Comparison of ENCODE assay signal across 10 mouse cellular contexts in genomic region chr12:103343456-103343855, GRCm38 (mm10). TPM values are rescaled to one million over a fixed set of nuclear protein-coding genes. Genes with fewer than 3 reads are reported as not detected.
DNase-seq lines count a peak whose midpoint lies in the region; ATAC-seq and TF ChIP-seq lines count a peak whose summit lies in the region.
"Had no signal": no experiment of that assay in that cellular context is flagged by ENCODE, and none has a peak within 500 bp of the region (broad histone marks: within the 10 kb centered on the region; RNA-seq: fewer than 3 reads in every experiment).

No protein-coding gene starts in this region.

- H3K4me3 ChIP-seq in kidney, embryonic 15.5 days (replicated peaks) = no peak overlapping the region
- no peak overlapping the region for H3K4me3 ChIP-seq in stomach, postnatal 0 days (ENCODE audit: low read depth, low read length)
- no peak overlapping the region for H3K4me3 ChIP-seq in midbrain, postnatal 0 days (ENCODE audit: low read depth, low read length)
- H3K4me3 ChIP-seq: midbrain, embryonic 12.5 days had no signal

- no peak for ATAC-seq in kidney, embryonic 15.5 days (replicated peaks; ENCODE audit: low FRiP score)
- ATAC-seq in stomach, postnatal 0 days (ENCODE audit: low FRiP score, low TSS enrichment) = peak; percentile 11; the same call in 1 of the 2 replicates
- ATAC-seq in midbrain, postnatal 0 days (ENCODE audit: low FRiP score) = no peak

- DNase-seq in kidney, adult 9 months = peak; percentile 24
- peak; percentile 58 for DNase-seq in brain, adult 2 months (ENCODE audit: low read depth, low spot score)
- peak; percentile 64 to 69 for DNase-seq in lung, postnatal 4 days
- no peak for DNase-seq in stomach, postnatal 0 days (ENCODE audit: low spot score)
- DNase-seq in ovary, postnatal 14 days (ENCODE audit: low spot score) = no peak
- DNase-seq in midbrain, postnatal 0 days (ENCODE audit: low spot score) = no peak
- no peak for DNase-seq in testis, postnatal 10 days (ENCODE audit: low spot score)

- no peak overlapping the region for H3K4me2 ChIP-seq in kidney, embryonic 15.5 days
- H3K4me2 ChIP-seq in stomach, postnatal 0 days (replicated peaks; ENCODE audit: low read depth) = no peak overlapping the region
- no peak overlapping the region for H3K4me2 ChIP-seq in midbrain, postnatal 0 days (ENCODE audit: low read depth, low read length, poor library complexity, severe bottlenecking)
- H3K4me2 ChIP-seq: midbrain, embryonic 12.5 days had no signal

- TF ChIP-seq EP300 in stomach, postnatal 0 days (optimal IDR thresholded peaks at IDR 0.05) = no peak

- H3K27ac ChIP-seq in kidney, embryonic 15.5 days = no peak overlapping the region
- H3K27ac ChIP-seq in stomach, postnatal 0 days (replicated peaks) = no peak overlapping the region
- no peak overlapping the region for H3K27ac ChIP-seq in midbrain, postnatal 0 days (ENCODE audit: low read depth, low read length)
- H3K27ac ChIP-seq: midbrain, embryonic 12.5 days had no signal

- no peaks in the 10 kb centered on the region for H3K36me3 ChIP-seq in kidney, embryonic 15.5 days
- H3K36me3 ChIP-seq in stomach, postnatal 0 days (ENCODE audit: control insufficient read depth, insufficient read depth, low read length) = no peaks in the 10 kb centered on the region
- no peaks in the 10 kb centered on the region for H3K36me3 ChIP-seq in midbrain, postnatal 0 days (ENCODE audit: insufficient read depth, low read length)
- H3K36me3 ChIP-seq: midbrain, embryonic 12.5 days had no signal

- whole genome bisulfite sequencing in kidney, embryonic 15.5 days = 57% methylated on average over 8 of the region's 8 CpGs
- 76% methylated on average over 8 of the region's 8 CpGs for WGBS in stomach, postnatal 0 days
- 77% methylated on average over 8 of the region's 8 CpGs for WGBS in midbrain, postnatal 0 days

- H3K9me3 ChIP-seq in kidney, embryonic 15.5 days (replicated peaks) = no peaks in the 10 kb centered on the region
- H3K9me3 ChIP-seq in stomach, postnatal 0 days (ENCODE audit: control insufficient read depth, low read length) = no peaks in the 10 kb centered on the region
- H3K9me3 ChIP-seq in midbrain, postnatal 0 days (ENCODE audit: low read length) = no peaks in the 10 kb centered on the region
- H3K9me3 ChIP-seq: midbrain, embryonic 12.5 days had no signal

- H3K9ac ChIP-seq in kidney, embryonic 15.5 days = no peak overlapping the region
- no peak overlapping the region for H3K9ac ChIP-seq in stomach, postnatal 0 days (ENCODE audit: low read length)
- H3K9ac ChIP-seq in midbrain, postnatal 0 days (replicated peaks; ENCODE audit: low read length, poor library complexity, severe bottlenecking) = no peak overlapping the region
- H3K9ac ChIP-seq: midbrain, embryonic 12.5 days had no signal

- peaks cover 14% of the 10 kb centered on the region for H3K4me1 ChIP-seq in kidney, embryonic 15.5 days
- no peaks in the 10 kb centered on the region for H3K4me1 ChIP-seq in stomach, postnatal 0 days (replicated peaks; ENCODE audit: control insufficient read depth, insufficient read depth)
- no peaks in the 10 kb centered on the region for H3K4me1 ChIP-seq in midbrain, postnatal 0 days (ENCODE audit: insufficient read depth, low read length)
- H3K4me1 ChIP-seq: midbrain, embryonic 12.5 days had no signal

- H3K27me3 ChIP-seq in kidney, embryonic 15.5 days = no peaks in the 10 kb centered on the region
- H3K27me3 ChIP-seq in stomach, postnatal 0 days (ENCODE audit: control insufficient read depth, insufficient read depth, low read length) = no peaks in the 10 kb centered on the region
- H3K27me3 ChIP-seq in midbrain, postnatal 0 days (ENCODE audit: insufficient read depth, low read length) = no peaks in the 10 kb centered on the region

- no peak for TF ChIP-seq CTCF in stomach, postnatal 0 days (IDR thresholded peaks at IDR 0.05; ENCODE audit: low read depth)
- TF ChIP-seq CTCF in midbrain, postnatal 0 days (IDR thresholded peaks at IDR 0.05) = no peak

RNA-seq across cellular contexts. Expression of gene Asb2, which starts 12.3 kb away (rescaled TPM):
- 3.2 and 5.2 TPM in 2 replicates for polyA plus RNA-seq in kidney, embryonic 15.5 days (2015; fragmentation: Nextera tagmentation; extraction: Ambion mirVana)
- 17.4 and 20.2 TPM in 2 replicates for polyA plus RNA-seq in stomach, postnatal 0 days (2015; fragmentation: Nextera tagmentation; extraction: Ambion mirVana)
- 0.93 and 4.4 TPM in 2 replicates for total RNA-seq in midbrain, postnatal 0 days (2014; rRNA removed)
- polyA plus RNA-seq in midbrain, postnatal 0 days (2015; fragmentation: Nextera tagmentation; extraction: Ambion mirVana) = 1.5 and 1.9 TPM in 2 replicates

RNA-seq across cellular contexts. Expression of gene Fam181a, which starts 32.7 kb away (rescaled TPM):
- not detected in 2 replicates for polyA plus RNA-seq in kidney, embryonic 15.5 days (2015; fragmentation: Nextera tagmentation; extraction: Ambion mirVana)
- not detected in 2 replicates for polyA plus RNA-seq in stomach, postnatal 0 days (2015; fragmentation: Nextera tagmentation; extraction: Ambion mirVana)
- 11.2 and 14.9 TPM in 2 replicates for total RNA-seq in midbrain, postnatal 0 days (2014; rRNA removed)
- 8.9 and 11.2 TPM in 2 replicates for polyA plus RNA-seq in midbrain, postnatal 0 days (2015; fragmentation: Nextera tagmentation; extraction: Ambion mirVana)
- total RNA-seq: ES-E14 had no signal

RNA-seq across cellular contexts. Expression of gene Otub2, which starts 45.0 kb away (rescaled TPM):
- 7.5 and 7.6 TPM in 2 replicates for polyA plus RNA-seq in kidney, embryonic 15.5 days (2015; fragmentation: Nextera tagmentation; extraction: Ambion mirVana)
- polyA plus RNA-seq in stomach, postnatal 0 days (2015; fragmentation: Nextera tagmentation; extraction: Ambion mirVana) = 18.8 and 20.1 TPM in 2 replicates
- 27.2 and 29.6 TPM in 2 replicates for total RNA-seq in midbrain, postnatal 0 days (2014; rRNA removed)
- polyA plus RNA-seq in midbrain, postnatal 0 days (2015; fragmentation: Nextera tagmentation; extraction: Ambion mirVana) = 20.6 and 21.0 TPM in 2 replicates

Comparison
In these comparisons a context has a peak if more than half of its experiments do, and no peak if none do; other contexts are left out.
1. DNase-seq: peak in kidney, adult 9 months (single experiment), brain, adult 2 months (single experiment) and lung, postnatal 4 days (2 of 2); none in stomach, postnatal 0 days (single experiment), ovary, postnatal 14 days (single experiment), midbrain, postnatal 0 days (single experiment) and testis, postnatal 10 days (single experiment).